Mouse (Mus musculus) heart, adult 11 months (tissue): ENCODE data around the gene Htr3b.

ENCODE experiments used
- DNase-seq: peaks from one replicate; pipeline ENCODE4 v3.0.0; 2022

Htr3b gene

DNA sequence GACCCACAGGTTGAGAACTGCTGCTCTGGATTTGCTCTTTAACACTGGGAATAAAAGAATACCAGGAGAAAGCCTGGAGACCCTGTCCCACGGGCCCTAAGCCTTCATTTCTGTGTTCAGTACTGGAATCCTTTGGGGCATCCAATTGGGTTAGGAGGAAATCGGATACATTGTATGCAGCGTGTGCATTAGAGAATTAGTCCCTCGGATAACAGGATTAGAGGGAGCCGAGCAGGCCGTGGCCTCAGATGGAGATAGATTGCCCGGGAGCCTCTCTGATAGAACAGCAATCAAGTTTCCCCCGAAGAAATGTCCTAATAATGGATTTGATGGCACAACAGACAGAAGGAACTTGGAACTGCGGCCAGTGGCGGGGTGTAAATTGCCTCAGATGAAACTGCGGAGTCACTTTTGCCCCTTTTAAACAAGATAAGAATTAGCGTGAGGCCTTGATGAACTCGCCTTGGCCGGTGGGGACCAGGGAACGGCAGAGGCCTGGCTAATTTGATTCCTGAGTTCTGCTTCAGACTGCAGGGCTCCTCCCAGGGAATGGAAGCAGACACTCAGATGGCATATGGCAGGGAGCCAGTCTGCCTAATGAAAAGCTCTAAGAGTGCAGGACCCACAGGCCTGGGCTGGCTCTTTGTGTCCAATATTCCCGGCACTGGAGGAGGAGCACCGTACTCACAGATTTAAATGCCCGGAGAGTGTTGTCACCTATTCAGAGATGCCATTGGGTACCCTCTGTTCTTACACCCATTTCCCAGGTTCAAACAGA lies 48.6 kb downstream of the Htr3b start:
- no peak for DNase-seq

- DNase-seq: peak; percentile 97
Observed at GRCm38 (mm10) chr9:48910885-48911537, 53.8 kb downstream of the Htr3b start, which contains the start of gene Htr3a. Gene Htr3a (minus strand): TSS chr9:48911099.

- DNase-seq: no peak
Observed at GRCm38 (mm10) chr9:48904421-48904820, 60.4 kb downstream of the Htr3b start.

GRCm38 (mm10) chr9:48903766-48904165 lies 61.0 kb downstream of the Htr3b start:
- DNase-seq: no peak

DNA sequence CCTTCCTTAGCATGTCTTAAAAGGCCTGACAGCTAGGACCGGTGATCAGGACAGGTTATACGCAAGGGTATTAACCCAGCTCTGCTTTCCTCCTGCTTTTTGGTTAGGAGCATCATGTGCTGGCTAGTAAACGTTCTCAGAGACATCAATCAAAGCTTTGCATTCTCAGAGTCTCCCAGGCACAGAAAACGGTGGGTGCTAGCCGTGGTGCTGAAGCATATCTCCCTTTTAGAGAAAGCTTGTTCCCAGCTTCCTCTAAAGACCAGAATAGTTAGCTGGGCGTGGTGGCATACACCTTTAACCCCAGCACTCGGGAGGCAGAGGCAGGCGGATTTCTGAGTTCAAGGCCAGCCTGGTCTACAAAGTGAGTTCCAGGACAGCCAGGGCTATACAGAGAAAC lies 66.2 kb downstream of the Htr3b start:
- no peak for DNase-seq

- no peak for DNase-seq
Observed at GRCm38 (mm10) chr9:48895819-48896536, 68.8 kb downstream of the Htr3b start.

GRCm38 (mm10) chr9:48894755-48895154 lies 70.0 kb downstream of the Htr3b start:
- no peak for DNase-seq

- DNase-seq: peak; percentile 89
Observed at GRCm38 (mm10) chr9:48893986-48894385, 70.8 kb downstream of the Htr3b start.

DNA sequence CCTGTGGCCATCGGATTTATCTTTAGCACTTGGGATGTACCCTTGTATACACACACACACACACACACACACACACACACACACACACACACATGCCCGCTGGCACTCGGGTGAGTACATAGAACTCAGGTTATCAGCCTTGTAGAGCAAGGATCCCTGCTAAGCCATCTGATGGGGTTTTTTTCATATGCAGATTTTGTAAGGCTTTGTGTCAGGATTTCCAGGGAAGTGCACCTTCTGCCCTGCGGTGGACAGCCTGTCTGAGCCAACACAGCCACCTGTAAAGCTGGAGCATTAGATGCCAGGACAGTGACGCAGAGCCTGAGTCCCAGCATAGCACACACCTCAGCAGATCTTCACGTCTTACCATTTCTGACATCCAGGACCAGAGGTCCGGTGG lies 75.7 kb downstream of the Htr3b start:
- no peak for DNase-seq
